Mouse (Mus musculus) spleen, adult 18-20 months (tissue): ENCODE measurements around the gene Nsmf.

ENCODE experiments used
- DNase-seq, 2 experiments: peaks; one replicate each; pipeline ENCODE4 v3.0.0; 2022; ENCODE audit warnings: mixed read lengths in 2 of 2

Nsmf gene

DNA sequence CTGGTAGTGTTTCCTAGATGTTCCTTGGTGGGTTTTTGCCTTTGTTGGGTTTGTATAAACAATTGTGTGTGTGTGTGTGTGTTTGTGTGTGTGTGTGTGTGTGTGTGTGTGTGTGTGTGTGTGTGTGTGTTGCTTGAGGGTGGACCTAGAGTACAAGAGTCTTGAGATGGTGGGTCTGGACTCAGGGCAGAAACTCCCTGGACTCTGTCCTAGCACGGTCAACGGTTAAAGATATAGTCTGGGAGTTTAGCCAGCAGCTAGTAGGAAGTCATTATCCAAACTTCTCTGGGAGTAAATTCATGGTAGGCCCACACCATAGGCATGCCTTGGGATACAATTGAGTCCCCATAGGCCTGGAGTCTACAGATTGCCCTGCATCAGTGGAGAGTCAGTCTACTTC lies 33.7 kb downstream of the Nsmf start:
- no peak for DNase-seq

DNA sequence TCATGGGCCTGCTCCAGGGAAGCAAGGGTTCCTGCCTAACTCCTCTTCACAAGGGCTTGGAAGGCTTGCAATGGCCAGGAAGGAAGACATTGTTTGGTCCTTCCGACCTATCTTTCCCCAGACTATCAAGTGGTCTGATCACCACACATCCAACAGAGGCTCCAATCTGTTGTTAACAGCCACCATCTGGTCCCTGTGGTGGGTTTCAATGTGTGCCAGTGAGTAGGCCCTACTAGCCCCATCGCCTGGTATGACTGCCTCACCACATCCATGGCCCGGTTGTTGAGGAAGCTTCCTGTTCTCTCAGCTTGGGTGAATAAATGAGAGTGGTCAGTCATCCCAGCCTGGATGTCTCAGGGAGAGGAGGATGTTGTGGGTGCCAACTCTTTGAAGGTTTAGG lies 34.5 kb downstream of the Nsmf start:
- no peak for DNase-seq

DNA sequence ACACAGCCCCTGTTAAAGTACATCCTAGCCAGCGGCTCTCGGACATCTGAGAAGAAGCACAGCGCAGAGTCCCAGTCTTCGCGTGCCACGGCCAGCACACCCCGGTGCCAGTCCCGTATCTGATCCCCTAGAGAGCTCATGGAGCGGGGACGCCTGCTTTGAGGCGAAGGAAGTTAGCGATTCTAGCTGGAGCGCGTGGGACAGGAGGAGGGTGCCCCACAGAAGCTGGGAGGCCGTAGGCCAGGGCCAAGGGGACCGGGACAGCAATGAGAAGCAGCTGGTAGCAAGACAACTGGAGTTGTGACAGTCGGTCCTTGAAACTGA lies 40.6 kb downstream of the Nsmf start:
- DNase-seq: no peak

DNA sequence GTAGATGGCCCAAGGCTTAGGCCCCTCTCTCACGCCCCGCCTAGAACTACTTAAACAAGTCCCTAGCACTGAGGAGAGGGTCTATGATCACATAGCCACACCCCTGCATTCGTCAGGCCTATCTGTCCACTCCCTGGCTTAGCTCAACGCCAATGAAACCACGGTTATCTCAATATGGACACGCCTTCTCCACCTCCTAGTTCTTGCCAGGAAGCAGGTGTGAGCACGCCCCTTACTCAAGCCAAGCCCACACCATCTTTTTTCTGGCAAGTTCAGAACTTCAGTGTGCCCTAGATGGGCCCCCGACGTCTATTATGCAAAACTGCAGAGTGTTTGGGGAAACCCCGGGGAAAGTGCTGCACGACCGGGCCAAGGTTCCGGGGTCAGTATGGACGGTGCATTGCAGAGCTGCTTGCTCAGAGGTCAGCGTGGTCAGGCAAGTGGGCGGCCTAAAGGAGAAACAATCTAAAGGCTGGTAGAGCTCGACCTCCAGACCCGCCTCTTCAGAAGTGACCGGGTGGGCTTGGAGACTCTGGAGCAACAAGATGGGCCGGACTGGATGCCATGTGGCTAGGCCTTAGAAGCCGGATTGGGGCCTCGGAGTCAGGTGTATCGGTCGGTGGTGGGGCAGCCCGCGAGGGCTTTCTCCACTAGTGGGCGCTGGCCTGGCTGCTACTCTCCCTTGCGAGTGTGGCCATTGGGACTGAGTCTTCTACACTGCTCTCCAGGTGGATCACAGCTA lies 41.1 kb downstream of the Nsmf start, which contains the start of gene Noxa1:
Noxa1 (minus strand) TSS at position 41 of the 742 bp plus-strand sequence.
- DNase-seq: no peak

DNA sequence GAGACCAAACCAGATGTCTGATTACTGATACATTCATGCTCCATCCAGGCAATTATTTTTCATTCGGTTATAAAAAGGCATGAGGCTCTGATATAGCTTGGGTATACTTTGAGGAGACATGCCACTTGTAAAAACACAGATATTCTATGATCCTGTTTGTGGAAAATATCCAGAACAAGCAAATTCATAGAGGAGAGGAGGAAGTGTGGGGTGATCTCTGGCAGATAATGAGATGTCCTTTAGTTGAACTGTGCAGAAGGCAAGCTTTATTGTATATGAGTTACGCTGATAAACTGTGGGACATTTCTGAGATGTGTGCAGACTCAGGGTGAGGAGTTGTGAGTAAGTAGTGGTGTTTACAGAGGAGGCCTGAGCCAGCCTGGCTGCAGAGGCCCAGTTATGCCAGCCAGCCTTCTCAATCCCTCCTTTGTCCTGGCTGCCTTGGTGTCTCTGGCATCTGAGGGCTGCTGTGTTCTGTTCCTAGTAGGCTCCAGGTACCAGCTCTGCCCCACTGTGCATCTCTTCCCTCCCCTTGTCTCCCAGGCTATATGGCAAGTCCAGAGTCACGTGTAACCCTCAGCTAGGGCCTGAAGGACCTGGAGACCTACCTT lies 44.0 kb downstream of the Nsmf start:
- DNase-seq: no peak

DNA sequence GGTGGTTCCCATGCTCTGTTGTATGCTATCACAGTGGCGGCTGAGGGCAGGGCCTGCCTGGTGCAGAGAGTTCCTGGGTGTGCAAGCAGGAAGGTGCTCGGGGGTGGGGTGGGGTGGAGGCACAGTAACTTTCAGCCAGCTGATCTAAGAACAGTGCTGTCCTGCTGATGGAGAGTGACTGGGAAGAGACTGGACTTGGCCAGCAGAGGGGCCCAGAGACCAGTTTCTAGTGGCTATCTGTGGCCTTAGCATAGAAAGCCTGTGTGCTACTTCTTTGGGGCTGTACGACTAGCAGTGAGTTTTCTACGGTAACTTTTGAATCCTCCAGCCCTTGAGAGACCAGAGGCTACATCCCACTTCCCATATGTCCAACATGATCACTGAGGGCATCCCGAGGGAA lies 44.8 kb downstream of the Nsmf start:
- no peak for DNase-seq

DNA sequence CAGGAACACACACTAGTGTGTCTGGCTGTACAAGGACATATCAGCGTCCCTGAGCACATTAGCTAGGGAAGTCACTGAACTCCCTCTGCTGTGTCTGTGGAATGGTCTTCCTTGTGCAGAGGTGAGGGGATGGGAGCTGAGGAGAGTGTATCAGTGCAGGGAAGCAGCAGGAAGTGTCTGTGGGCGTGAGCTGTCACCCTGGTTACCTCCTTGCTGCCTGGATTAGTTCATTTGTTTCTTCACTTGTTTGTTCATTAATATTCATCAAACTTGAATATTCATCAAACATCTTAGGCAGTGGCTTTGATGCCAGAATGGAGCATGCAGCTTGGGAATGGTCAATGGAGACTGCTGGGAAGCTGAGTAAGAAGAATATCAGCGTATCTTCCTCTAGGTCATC lies 45.5 kb downstream of the Nsmf start:
- no peak for DNase-seq

DNA sequence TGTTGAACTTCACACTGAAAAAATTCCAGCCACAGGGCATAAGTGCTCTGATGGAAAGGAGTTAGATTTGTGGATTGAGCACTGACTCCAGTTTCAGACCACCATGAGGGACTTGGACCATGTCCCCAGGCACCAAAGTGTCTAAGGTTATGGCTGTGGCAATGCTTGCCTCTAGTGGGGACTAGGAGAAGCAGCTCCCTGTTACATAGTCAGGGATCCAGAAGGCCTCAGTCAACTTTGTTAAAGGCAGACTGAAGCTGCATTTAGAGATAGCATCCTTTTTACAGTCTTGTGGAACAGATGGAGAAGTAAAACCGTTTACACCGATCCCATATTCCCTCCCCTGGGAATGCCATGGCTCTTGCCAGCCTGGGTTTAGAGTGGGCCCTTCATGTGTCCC lies 50.0 kb downstream of the Nsmf start:
- DNase-seq: no peak

DNA sequence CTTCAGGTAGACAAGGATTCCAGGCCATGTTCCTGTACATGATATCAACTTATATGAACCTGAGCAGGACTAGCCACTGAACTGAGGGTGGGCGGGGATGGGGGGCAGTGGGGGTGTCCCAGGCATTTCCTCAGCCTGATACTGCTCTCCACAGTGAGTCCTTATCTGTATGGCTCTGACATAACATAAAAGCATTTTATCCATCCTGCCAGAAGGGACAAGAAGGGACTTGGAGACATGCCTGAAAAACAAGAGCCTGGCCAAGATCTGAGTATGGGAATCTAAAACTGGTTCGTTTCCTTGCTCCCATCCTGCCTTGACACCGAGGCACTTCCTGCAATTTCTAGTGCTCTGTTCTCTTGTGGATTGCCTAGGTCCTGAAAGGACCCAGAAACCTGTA lies 51.9 kb downstream of the Nsmf start:
- DNase-seq: no peak

DNA sequence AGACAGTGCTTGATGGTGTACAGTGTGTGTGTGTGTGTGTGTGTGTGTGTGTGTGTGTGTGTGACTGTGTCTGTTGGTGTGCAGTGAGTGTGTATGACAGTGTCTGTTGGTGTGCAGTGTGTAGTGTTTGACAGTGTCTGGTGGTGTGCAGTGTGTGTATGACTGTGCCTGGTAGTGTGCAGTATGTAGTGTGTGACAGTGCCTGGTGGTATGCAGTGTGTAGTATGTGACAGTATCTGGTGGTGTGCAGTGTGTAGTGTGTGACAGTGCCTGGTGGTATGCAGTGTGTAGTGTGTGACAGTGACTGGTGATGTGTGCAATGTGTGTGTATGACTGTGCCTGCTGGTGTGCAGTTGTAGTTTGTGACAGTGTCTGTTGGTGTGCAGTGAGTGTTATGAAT lies 55.3 kb downstream of the Nsmf start:
- DNase-seq: no peak

DNA sequence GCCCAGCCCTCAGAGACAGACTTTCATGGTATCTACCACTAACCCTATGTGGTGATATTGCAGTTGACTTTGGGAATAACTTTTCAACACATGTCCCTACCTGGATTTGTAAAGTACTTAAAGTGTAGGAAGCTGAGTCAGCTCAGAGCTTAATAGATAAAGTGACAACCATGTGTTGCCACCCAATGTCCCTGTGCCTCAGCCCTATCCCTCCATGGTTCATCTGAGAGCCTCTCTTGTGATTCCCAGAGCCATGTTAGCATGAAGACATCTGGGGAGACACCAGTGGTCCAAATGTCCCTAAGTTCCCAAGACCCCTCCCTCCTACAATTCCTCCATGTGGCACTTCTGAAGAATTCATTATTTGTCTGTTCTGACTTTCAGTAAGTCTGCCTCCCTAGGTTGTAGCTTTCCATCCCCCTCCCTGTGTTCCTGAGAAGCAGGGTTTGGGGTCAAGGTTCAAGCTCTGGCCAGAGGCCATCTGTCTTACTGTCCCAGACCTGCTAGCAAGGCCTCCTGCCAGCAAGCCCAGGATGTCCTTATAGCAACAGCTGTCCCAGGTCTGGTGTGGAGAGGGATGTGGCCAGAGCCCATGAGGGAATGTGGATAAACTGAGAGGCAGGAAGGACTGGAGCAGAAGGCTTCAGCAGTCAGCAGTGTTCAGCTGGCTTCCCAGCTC lies 56.5 kb downstream of the Nsmf start:
- DNase-seq: no peak

DNA sequence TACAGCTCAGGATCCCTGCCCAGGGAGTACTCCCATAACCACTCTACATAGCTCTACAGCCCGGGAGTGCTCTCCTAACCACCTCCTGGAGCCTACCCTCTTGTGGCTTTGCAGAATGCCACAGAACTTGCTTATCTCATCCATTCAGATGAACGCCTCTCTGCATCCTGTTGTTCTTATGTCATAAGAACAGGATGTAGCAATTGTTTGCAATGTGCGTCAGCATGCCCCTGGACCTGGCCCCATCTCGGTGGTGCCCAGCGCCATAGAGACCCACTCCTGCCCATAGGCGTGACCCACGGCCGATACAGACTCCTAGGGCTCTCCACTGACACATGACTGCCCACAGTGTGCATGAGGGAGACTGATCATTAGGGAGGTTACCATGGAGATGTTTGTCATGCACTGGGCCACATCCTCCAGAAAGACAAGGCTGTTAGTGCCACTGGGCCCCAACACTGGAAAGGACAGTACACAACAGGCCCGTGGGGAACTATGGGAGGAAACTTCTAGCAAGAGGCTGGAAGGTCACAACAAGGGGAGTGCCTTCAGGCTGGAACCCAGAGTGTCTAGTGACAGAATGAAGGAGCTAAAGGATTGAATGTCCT lies 57.1 kb downstream of the Nsmf start:
- DNase-seq: no peak
